Mouse (Mus musculus): ENCODE measurements at regions not wholly inside any gene's neighbourhood (a gene's known extent, or its start where the extent isn't known, plus 50 kb on each side); places are given as distances from the start of the nearest gene placed in this dataset.

GRCm38 (mm10) chr10:98790456-98790855, 123.8 kb upstream of the Atp2b1 start:
- Histone ChIP-seq H3K27me3 (no peaks in the 10 kb centered on the region), H3K27ac (replicated peaks) (no peak overlapping the region), H3K4me3 (replicated peaks) (no peak overlapping the region), H3K9me3 (replicated peaks) (no peaks in the 10 kb centered on the region), H3K9ac (no peak overlapping the region), H3K4me2 (no peak overlapping the region), H3K4me1 (replicated peaks) (no peaks in the 10 kb centered on the region), H3K36me3 (replicated peaks) (no peaks in the 10 kb centered on the region)
- no peak for ATAC-seq (ENCODE audit: insufficient read depth)
- WGBS (ENCODE audit: insufficient replicate concordance), result 71% methylated on average over 3 of the region's 3 CpGs

- Histone ChIP-seq H3K9me3 (replicated peaks) (no peaks in the 10 kb centered on the region), H3K4me2 (no peak overlapping the region), H3K27ac (replicated peaks) (no peak overlapping the region), H3K4me1 (replicated peaks) (no peaks in the 10 kb centered on the region), H3K36me3 (replicated peaks) (no peaks in the 10 kb centered on the region), H3K27me3 (no peaks in the 10 kb centered on the region), H3K4me3 (replicated peaks) (no peak overlapping the region), H3K9ac (no peak overlapping the region)
- WGBS (ENCODE audit: insufficient replicate concordance), result 40% methylated on average over 4 of the region's 4 CpGs
- ATAC-seq (ENCODE audit: insufficient read depth), result no peak
Observed at GRCm38 (mm10) chr10:98792019-98792741, 122.0 kb upstream of the Atp2b1 start.

DNA sequence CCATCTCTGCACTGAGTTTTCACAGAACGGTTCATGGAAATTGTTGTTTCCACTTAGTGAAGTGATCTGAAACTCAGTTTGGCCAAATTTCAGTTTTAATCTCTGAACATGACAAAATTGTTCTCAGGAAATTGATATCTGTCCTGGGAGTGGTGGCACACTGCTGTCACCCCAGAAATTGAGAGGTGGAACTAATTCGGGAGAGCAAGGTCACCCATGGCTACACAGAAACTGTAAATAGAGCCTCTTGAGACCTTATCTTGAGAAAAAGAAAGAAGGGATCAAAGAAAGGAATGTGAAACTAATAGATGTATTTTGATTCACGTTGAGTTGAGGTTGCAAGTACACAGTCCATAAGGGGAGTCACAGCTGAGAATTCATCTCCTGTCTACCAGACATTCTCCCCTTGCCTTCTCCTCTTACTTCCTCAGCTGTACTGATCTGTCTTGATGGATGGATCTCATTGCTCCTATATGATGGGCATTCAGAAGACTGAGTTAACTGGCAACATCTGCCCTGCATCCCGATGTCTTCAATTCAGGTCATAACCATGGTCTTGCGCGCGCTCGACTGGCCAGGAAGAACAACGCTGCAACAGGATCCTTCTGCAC, 120.2 kb upstream of the Atp2b1 start:
- WGBS (ENCODE audit: insufficient replicate concordance), result 80% methylated on average over 9 of the region's 9 CpGs
- H3K4me1 ChIP-seq (replicated peaks), result no peaks in the 10 kb centered on the region
- H3K9ac ChIP-seq, result no peak overlapping the region
- ATAC-seq (ENCODE audit: insufficient read depth), result no peak
- H3K27me3 ChIP-seq, result no peaks in the 10 kb centered on the region
- H3K27ac ChIP-seq (replicated peaks), result no peak overlapping the region
- H3K36me3 ChIP-seq (replicated peaks), result no peaks in the 10 kb centered on the region
- no peak overlapping the region for H3K4me3 ChIP-seq (replicated peaks)
- no peaks in the 10 kb centered on the region for H3K9me3 ChIP-seq (replicated peaks)
- no peak overlapping the region for H3K4me2 ChIP-seq

- H3K4me2 ChIP-seq, result no peak overlapping the region
- no peak for ATAC-seq (ENCODE audit: insufficient read depth)
- no peaks in the 10 kb centered on the region for H3K27me3 ChIP-seq
- H3K9ac ChIP-seq, result no peak overlapping the region
- H3K36me3 ChIP-seq (replicated peaks), result no peaks in the 10 kb centered on the region
- H3K27ac ChIP-seq (replicated peaks), result no peak overlapping the region
- H3K9me3 ChIP-seq (replicated peaks), result no peaks in the 10 kb centered on the region
- H3K4me1 ChIP-seq (replicated peaks), result no peaks in the 10 kb centered on the region
- 66% methylated on average over 3 of the region's 3 CpGs for WGBS (ENCODE audit: insufficient replicate concordance)
- H3K4me3 ChIP-seq (replicated peaks), result no peak overlapping the region
Observed at GRCm38 (mm10) chr10:98796016-98796415, 118.2 kb upstream of the Atp2b1 start.

DNA sequence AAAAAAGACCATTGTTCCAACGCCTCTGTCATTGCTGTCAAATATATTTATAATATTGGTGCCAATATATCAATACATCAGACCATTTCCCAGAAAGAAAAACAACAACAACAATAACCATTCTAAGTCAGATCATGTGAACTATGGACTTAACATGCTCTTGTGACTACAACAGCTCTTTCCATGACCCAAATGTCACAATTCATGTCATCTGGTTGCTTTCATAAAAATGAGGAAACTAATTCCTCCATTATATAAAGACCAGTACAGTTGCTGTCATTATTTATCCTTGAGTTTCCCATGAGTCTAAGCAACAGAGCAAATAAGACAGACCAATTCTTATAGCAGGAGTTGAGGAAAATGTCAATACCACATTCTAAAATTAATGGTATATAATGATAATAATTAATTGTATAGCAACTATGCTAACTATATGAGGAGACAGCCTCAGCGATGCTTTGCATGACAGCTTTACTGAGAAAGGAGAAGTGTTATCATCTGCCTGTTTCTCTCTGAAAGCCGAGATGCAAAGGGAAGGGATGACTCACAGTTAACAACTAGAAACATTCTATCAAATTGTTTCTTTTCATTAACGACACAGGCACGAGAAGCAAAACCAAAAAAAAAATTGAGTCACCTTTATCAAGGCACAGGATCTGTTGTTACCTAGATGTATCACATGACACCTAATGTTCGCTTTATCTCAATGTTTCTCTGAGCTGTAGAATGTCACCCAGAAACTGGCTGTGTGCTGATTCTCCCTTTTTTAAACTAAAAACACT, 115.4 kb upstream of the Atp2b1 start:
- Histone ChIP-seq H3K9ac (no peak overlapping the region), H3K4me3 (replicated peaks) (no peak overlapping the region), H3K36me3 (replicated peaks) (no peaks in the 10 kb centered on the region), H3K4me1 (replicated peaks) (no peaks in the 10 kb centered on the region), H3K4me2 (no peak overlapping the region), H3K9me3 (replicated peaks) (no peaks in the 10 kb centered on the region), H3K27ac (replicated peaks) (no peak overlapping the region), H3K27me3 (no peaks in the 10 kb centered on the region)
- WGBS (ENCODE audit: insufficient replicate concordance), result 52% methylated on average over 6 of the region's 6 CpGs
- no peak for ATAC-seq (ENCODE audit: insufficient read depth)

- H3K4me1 ChIP-seq (replicated peaks), result no peaks in the 10 kb centered on the region
- no peaks in the 10 kb centered on the region for H3K9me3 ChIP-seq (replicated peaks)
- no peaks in the 10 kb centered on the region for H3K36me3 ChIP-seq (replicated peaks)
- no peak overlapping the region for H3K9ac ChIP-seq
- 55% methylated on average over 3 of the region's 3 CpGs for WGBS (ENCODE audit: insufficient replicate concordance)
- no peak overlapping the region for H3K4me2 ChIP-seq
- no peak for ATAC-seq (ENCODE audit: insufficient read depth)
- no peaks in the 10 kb centered on the region for H3K27me3 ChIP-seq
- H3K4me3 ChIP-seq (replicated peaks), result no peak overlapping the region
- H3K27ac ChIP-seq (replicated peaks), result no peak overlapping the region
Observed at GRCm38 (mm10) chr10:98799830-98800229, 114.4 kb upstream of the Atp2b1 start.

DNA sequence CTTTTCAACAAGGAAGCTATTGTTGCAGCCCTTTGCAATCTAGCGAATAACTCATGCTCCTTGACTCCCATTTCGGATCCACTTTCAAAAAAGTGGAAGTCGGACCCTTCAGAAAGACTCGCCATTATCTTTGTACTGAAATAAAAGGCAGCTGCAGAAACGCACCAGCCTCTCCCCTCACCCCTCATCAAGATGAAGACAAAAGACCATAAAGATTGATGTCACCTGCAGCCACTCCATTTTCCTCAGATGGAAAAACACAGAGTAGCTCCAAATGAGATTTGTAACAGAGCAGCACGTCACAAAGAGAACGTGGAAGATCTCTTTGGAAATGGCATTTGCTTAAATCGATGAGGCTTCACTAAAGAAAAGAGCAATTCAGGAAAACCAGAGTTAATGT, 113.3 kb upstream of the Atp2b1 start:
- H3K9me3 ChIP-seq (replicated peaks), result no peaks in the 10 kb centered on the region
- H3K4me2 ChIP-seq, result no peak overlapping the region
- no peak overlapping the region for H3K27ac ChIP-seq (replicated peaks)
- H3K4me1 ChIP-seq (replicated peaks), result no peaks in the 10 kb centered on the region
- H3K27me3 ChIP-seq, result no peaks in the 10 kb centered on the region
- H3K9ac ChIP-seq, result no peak overlapping the region
- 61% methylated on average over 8 of the region's 8 CpGs for WGBS (ENCODE audit: insufficient replicate concordance)
- no peak overlapping the region for H3K4me3 ChIP-seq (replicated peaks)
- no peaks in the 10 kb centered on the region for H3K36me3 ChIP-seq (replicated peaks)
- no peak for ATAC-seq (ENCODE audit: insufficient read depth)

DNA sequence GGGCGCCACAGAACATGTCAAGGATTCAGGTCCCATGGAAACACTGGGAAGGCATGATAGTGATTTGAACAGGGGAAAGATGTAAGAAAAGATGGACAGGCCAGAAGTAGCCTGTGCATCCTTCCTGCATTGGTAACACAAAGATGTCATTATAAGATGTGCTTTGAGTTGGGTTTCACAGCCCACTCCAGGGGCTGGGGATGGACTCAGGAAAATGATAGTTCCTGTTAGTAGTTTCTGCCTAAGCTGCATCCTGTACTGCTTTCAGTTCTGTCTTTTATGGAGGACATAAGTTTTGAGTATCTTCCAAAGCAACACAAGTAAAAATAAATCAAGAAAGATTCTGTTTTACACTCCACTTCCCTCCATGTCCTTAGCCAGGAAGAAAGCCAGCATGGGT, 109.2 kb upstream of the Atp2b1 start:
- Histone ChIP-seq H3K9me3 (replicated peaks) (no peaks in the 10 kb centered on the region), H3K9ac (no peak overlapping the region), H3K4me2 (no peak overlapping the region), H3K4me3 (replicated peaks) (no peak overlapping the region), H3K27me3 (no peaks in the 10 kb centered on the region), H3K36me3 (replicated peaks) (no peaks in the 10 kb centered on the region), H3K4me1 (replicated peaks) (no peaks in the 10 kb centered on the region), H3K27ac (replicated peaks) (no peak overlapping the region)
- WGBS (ENCODE audit: insufficient replicate concordance), result 90% methylated on average over 1 of the region's 1 CpGs
- ATAC-seq (ENCODE audit: insufficient read depth), result no peak

DNA sequence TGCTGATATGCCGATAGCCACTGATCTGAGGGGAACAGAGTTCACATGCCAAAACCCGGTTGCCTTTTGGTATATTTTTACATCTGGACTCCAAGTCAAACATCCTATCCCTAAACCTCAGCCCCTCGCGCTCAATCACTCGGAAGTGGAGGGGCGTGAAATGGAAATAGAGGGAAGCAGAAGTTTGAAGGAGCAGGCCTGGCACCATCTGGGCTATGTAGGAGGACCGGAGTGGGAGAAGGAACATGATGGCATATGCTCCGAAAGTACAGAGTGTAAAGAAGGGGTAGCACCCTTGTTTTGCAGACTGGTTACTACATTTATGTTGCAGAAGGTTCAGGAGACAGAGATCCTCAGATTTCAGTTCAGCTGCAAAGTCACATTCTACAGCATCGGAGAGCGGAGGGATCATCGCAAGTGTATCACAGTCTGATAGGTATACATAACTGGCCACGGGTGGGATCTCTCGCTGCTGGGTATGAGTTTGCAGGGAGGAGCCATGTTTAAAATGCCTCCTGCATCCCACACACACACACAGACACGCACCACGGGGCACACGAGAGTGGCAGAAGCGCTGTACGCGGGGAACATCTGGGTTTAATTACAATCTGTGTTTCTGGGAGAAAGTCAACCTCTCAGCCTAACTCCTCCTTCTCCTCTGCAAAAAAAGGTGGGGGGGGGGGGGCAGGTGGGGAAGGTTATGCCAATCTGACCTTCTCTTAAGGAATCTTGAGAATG, 107.2 kb upstream of the Atp2b1 start:
- Histone ChIP-seq H3K27ac (replicated peaks) (no peak overlapping the region), H3K4me3 (replicated peaks) (no peak overlapping the region), H3K4me2 (no peak overlapping the region), H3K27me3 (no peaks in the 10 kb centered on the region), H3K9ac (no peak overlapping the region), H3K4me1 (replicated peaks) (no peaks in the 10 kb centered on the region), H3K9me3 (replicated peaks) (no peaks in the 10 kb centered on the region), H3K36me3 (replicated peaks) (no peaks in the 10 kb centered on the region)
- 79% methylated on average over 19 of the region's 19 CpGs for WGBS (ENCODE audit: insufficient replicate concordance)
- ATAC-seq (ENCODE audit: insufficient read depth), result no peak

DNA sequence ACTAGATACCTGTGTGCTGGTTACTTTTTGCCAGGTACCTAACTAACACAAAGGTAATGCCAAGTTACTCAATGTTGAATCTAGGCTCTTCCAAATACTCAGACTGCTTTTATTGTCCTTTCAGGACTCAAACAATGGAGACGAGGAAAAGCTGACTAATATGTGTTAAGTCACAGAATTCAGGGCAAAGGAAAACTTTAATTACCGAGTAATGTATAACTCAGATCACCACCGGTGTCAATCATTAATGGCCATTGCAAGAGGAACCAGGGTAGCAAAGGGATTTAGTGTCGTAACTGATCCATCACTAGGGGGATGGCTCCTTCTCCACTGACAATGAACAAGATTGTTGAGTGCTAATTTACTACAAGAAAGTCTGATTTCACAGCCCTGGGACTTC, 105.6 kb upstream of the Atp2b1 start:
- ATAC-seq (ENCODE audit: insufficient read depth), result no peak
- 65% methylated on average over 4 of the region's 4 CpGs for WGBS (ENCODE audit: insufficient replicate concordance)

GRCm38 (mm10) chr10:98829051-98829450, 85.2 kb upstream of the Atp2b1 start:
- WGBS (ENCODE audit: insufficient replicate concordance), result 73% methylated on average over 5 of the region's 5 CpGs
- Histone ChIP-seq H3K9ac (no peak overlapping the region), H3K36me3 (replicated peaks) (no peaks in the 10 kb centered on the region)

More for the DNA sequence above, 105.6 kb upstream of the Atp2b1 start:
- no peak overlapping the region for H3K9ac ChIP-seq
- no peaks in the 10 kb centered on the region for H3K9me3 ChIP-seq (replicated peaks)
- no peaks in the 10 kb centered on the region for H3K4me1 ChIP-seq (replicated peaks)
- no peaks in the 10 kb centered on the region for H3K36me3 ChIP-seq (replicated peaks)
- H3K4me2 ChIP-seq, result no peak overlapping the region
- no peaks in the 10 kb centered on the region for H3K27me3 ChIP-seq
- no peak overlapping the region for H3K27ac ChIP-seq (replicated peaks)
- H3K4me3 ChIP-seq (replicated peaks), result no peak overlapping the region

More at GRCm38 (mm10) chr10:98829051-98829450, 85.2 kb upstream of the Atp2b1 start:
- ATAC-seq (ENCODE audit: insufficient read depth), result no peak
- no peaks in the 10 kb centered on the region for H3K27me3 ChIP-seq
- H3K4me2 ChIP-seq, result no peak overlapping the region
- no peaks in the 10 kb centered on the region for H3K4me1 ChIP-seq (replicated peaks)
- no peak overlapping the region for H3K4me3 ChIP-seq (replicated peaks)
- no peak overlapping the region for H3K27ac ChIP-seq (replicated peaks)
- no peaks in the 10 kb centered on the region for H3K9me3 ChIP-seq (replicated peaks)

Measured in liver, embryonic 15.5 days (tissue).